Mouse (Mus musculus) hindbrain, embryonic 10.5 days (tissue): ENCODE results near the gene Sgms1. TPM values are rescaled to one million over a fixed set of nuclear protein-coding genes. Genes with fewer than 3 reads are reported as not detected.
"Not testable (repeated sequence)": the region's sequence is repeated elsewhere in the genome, so short reads cannot be mapped to it uniquely, and the experiment has no call there.

Source experiments
- DNase-seq: peaks from one replicate; pipeline ENCODE4 v3.0.0-alpha.2; 2017; ENCODE audit warnings: low spot score
- H3K27ac ChIP-seq: fragments of 300-500 bp; sonication (generic); 2 replicates; pipeline ENCODE4 v1.5.1; 2016; ENCODE audit warnings: mild to moderate bottlenecking, moderate library complexity
- H3K27me3 ChIP-seq: fragments of 300-500 bp; sonication (generic); 2 replicates; pipeline ENCODE4 v1.6.1; 2016; ENCODE audit warnings: mild to moderate bottlenecking; ENCODE audit not compliant: poor library complexity, insufficient read depth, severe bottlenecking
- H3K36me3 ChIP-seq: fragments of 300-500 bp; sonication (generic); 2 replicates; pipeline ENCODE4 v1.6.1; 2016; ENCODE audit warnings: mild to moderate bottlenecking, moderate library complexity
- H3K4me1 ChIP-seq: fragments of 300-500 bp; sonication (generic); replicated peaks from 2 replicates; pipeline ENCODE4 v1.6.1; 2016; ENCODE audit warnings: mild to moderate bottlenecking
- H3K4me3 ChIP-seq: fragments of 300-500 bp; sonication (generic); 2 replicates; pipeline ENCODE4 v1.5.1; 2016; ENCODE audit warnings: mild to moderate bottlenecking, moderate library complexity
- H3K9me3 ChIP-seq: fragments of 300-500 bp; sonication (generic); 2 replicates; pipeline ENCODE4 v1.6.1; 2016; ENCODE audit warnings: mild to moderate bottlenecking, moderate library complexity
- WGBS: fragments of 180-500 bp; shearing (Covaris S2); methylation state at CpG from one replicate; pipeline ENCODE4 v1.1.7; 2016; 5-methylcytosine and 5-hydroxymethylcytosine counted together
- polyA plus RNA-seq: library from polyadenylated mRNA; unstranded; fragments of >200 nt; fragmentation: Nextera tagmentation; extraction: Ambion mirVana; gene quantifications from 2 replicates; pipeline ENCODE4 v1.2.1, GENCODE M21; 2016

Sgms1 gene
- polyA plus RNA-seq, 1 experiment from 2014 or later: 14.4 TPM

DNA sequence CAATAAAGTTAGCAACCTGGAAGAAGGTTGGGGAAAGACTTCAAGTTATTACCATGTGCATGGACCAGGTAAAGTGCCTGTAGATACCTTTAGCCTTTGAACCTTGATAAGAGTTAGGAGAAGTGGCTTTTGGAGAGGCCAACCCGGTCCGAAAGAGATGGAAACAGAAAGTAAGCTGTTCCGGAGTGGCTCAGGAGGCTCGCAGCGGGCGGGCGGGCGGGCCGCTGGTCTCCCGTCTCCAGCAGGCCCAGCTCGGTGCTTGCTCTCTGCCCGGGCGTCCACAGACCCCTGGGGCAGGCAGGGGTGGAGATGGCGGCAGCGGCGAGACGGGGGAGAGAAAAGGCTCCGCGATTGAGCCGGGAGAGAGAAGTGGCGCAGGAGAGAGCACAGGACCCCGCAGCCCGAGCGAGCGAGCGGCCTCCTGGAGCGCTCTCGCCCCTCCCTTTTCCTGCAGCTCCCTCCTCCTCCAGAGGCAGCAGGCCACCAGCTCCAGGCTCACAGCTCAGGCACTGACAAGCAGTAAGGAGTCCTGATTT, 281.7 kb downstream of the Sgms1 start, which contains the start of gene Asah2:
Gene Asah2 (minus strand): TSS at position 441 of the 536 bp plus-strand sequence.
- H3K36me3 ChIP-seq: no peaks in the 10 kb centered on the region
- H3K4me1 ChIP-seq: peaks cover 11% of the 10 kb centered on the region
- peak within 1 kb of the TSS; percentile 94 for H3K27ac ChIP-seq
- H3K4me3 ChIP-seq: peak within 1 kb of the TSS; percentile 71
- DNase-seq: peak; percentile 73
- WGBS: 1% methylated on average over 28 of the region's 28 CpGs
- no peaks in the 10 kb centered on the region for H3K9me3 ChIP-seq
- peaks cover 10% of the 10 kb centered on the region for H3K27me3 ChIP-seq

DNA sequence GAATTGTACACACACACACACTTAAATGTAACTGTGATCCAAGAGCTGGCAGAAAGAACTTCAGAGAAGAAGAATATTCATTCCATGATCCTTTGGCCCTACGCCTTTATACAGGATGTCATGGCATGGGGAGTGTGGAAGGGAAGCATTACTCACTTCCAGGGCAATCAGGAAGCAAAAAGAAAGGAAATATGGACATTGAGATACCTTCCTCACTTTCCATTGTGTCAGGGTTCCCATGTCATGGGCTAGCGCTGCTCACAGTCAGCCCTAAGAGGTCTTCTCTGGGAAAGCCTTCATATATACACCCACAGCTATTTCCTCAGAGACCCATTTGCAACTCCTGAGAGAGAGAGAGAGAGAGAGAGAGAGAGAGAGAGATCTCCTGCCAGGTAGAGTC, 282.8 kb downstream of the Sgms1 start:
- Histone ChIP-seq H3K27me3 (peaks cover 10% of the 10 kb centered on the region), H3K36me3 (no peaks in the 10 kb centered on the region), H3K4me1 (peaks cover 19% of the 10 kb centered on the region), H3K4me3 (no peak overlapping the region), H3K27ac (no peak overlapping the region), H3K9me3 (no peaks in the 10 kb centered on the region)
- DNase-seq: no peak
- 94% methylated on average over 2 of the region's 2 CpGs for WGBS

DNA sequence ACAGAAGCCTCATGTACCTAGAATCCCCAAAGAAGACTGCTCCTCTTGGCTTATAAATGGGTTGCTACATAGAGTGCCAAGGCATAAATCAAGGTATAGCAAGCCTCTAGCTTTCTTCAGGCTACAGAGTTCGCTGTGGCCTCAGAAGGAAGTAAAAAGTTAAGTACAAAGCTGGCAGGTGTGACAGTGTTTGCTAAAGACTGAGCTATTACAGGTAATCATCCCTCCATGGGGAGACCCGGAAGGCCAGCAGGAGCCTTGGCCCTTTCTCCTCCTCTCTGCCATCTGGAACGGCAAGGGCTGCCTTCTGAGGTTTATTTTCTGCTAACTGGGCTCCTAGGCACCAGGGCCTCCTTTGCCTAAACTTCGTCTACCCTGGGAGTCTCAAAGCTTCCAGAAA, 285.3 kb downstream of the Sgms1 start:
- Histone ChIP-seq H3K4me1 (peaks cover 19% of the 10 kb centered on the region), H3K4me3 (no peak overlapping the region), H3K36me3 (no peaks in the 10 kb centered on the region), H3K9me3 (no peaks in the 10 kb centered on the region), H3K27me3 (peaks cover 10% of the 10 kb centered on the region), H3K27ac (no peak overlapping the region)
- WGBS: 70% methylated on average over 4 of the region's 4 CpGs
- no peak for DNase-seq

DNA sequence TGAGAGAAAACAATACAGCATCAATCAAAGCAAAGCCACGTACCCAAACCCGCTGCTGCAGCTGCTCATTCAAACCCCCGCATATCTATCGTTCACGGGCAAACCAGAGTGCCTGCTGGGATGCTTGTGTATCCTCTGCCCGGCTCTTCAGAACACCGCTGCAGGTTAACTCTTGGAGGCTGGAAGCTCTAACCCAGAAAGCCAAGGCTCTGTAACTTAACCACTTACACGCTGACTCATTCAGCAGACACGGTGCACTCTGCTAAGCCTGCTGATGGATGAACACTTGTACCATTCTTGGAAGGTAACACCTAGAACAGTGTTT, 286.6 kb downstream of the Sgms1 start:
- Histone ChIP-seq H3K9me3 (no peaks in the 10 kb centered on the region), H3K27ac (0 out of 2 replicates have a peak overlapping the region, but pooled peaks have one; percentile 50), H3K4me1 (peaks cover 17% of the 10 kb centered on the region), H3K27me3 (peaks cover 10% of the 10 kb centered on the region), H3K36me3 (no peaks in the 10 kb centered on the region), H3K4me3 (peak overlapping the region; percentile 43)
- peak; percentile 31 for DNase-seq
- WGBS: 4% methylated on average over 9 of the region's 9 CpGs

DNA sequence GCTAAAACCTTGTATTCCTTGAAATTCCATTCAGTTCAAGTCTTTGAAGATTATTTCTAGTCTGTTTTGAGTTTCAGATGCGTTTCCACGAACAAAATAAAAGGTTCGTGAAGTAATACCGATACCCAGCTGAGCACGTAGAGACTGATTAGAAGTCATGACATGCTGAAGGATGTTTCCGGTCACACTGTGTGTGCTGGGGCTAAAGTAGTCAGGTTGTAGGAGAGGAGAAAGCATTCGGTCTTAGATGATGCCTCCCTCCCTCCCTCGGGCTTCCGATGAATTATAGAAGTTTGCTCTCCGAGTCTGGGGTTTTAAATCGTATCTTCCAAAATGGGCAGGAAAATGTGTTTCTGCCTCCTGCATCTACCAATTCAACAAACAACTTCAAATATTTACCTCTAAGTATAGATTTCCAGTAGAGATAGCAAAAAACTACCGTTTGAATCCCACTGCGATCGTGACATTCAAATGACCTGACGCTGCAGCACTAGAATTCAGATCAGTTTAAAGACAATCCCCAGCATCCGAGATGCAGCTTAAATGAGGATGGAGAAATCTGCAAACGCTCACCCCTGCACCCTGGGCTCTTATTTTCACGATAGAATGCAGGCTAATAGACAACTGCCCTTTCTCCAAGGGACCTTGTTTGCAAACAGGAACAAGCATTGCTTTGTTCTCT, 287.1 kb downstream of the Sgms1 start:
- peak overlapping the region; percentile 43 for H3K4me3 ChIP-seq
- H3K9me3 ChIP-seq: no peaks in the 10 kb centered on the region
- DNase-seq: no peak
- peaks cover 13% of the 10 kb centered on the region for H3K4me1 ChIP-seq
- H3K36me3 ChIP-seq: no peaks in the 10 kb centered on the region
- peaks cover 10% of the 10 kb centered on the region for H3K27me3 ChIP-seq
- 0 out of 2 replicates have a peak overlapping the region, but pooled peaks have one; percentile 50 for H3K27ac ChIP-seq
- WGBS: 24% methylated on average over 18 of the region's 18 CpGs

DNA sequence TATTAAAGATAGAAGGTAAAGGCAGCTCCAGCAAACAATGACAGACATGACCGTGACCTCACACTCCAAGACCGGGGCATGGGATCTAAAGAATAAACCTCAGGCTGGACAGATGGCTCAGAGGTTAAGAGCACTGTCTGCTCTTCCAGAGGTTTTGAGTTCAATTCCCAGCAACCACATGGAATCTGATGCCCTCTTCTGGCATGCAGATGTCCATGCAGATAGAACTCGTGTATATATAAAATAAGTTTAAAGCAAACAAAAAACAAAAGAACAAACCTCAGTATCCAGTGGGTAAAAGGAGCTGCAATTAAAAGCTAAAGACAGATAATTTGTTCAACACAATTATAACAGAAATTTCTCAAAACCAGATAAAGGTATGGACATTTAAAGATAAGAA, 290.9 kb downstream of the Sgms1 start:
- Histone ChIP-seq H3K4me1 (peaks cover 13% of the 10 kb centered on the region), H3K27ac (no peak overlapping the region), H3K4me3 (no peak overlapping the region), H3K27me3 (no peaks in the 10 kb centered on the region), H3K36me3 (no peaks in the 10 kb centered on the region), H3K9me3 (no peaks in the 10 kb centered on the region)
- WGBS: 80% methylated on average over 3 of the region's 3 CpGs
- DNase-seq: no peak

DNA sequence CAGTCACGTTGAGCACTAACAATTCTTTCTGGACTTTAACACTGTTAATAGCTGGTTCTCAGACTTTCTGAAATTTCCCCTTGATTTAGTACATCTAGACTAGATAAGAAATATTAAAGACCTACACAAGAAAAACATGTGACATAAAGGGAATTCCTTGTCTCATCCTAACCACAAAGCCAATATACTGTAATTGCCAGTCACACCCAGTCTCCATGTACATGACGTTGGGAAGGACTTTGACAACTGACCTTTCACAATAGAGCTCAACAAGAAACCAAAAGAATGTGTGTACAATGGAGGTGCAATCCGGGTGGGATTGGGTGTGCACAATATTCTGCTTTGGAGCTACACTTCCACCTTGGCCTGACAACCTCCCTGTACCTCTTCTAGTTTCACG, 297.2 kb downstream of the Sgms1 start:
- no peak overlapping the region for H3K4me3 ChIP-seq
- no peak for DNase-seq
- WGBS: 81% methylated on average over 4 of the region's 4 CpGs
- H3K36me3 ChIP-seq: no peaks in the 10 kb centered on the region
- H3K27me3 ChIP-seq: no peaks in the 10 kb centered on the region
- no peaks in the 10 kb centered on the region for H3K9me3 ChIP-seq
- H3K27ac ChIP-seq: no peak overlapping the region
- no peaks in the 10 kb centered on the region for H3K4me1 ChIP-seq

DNA sequence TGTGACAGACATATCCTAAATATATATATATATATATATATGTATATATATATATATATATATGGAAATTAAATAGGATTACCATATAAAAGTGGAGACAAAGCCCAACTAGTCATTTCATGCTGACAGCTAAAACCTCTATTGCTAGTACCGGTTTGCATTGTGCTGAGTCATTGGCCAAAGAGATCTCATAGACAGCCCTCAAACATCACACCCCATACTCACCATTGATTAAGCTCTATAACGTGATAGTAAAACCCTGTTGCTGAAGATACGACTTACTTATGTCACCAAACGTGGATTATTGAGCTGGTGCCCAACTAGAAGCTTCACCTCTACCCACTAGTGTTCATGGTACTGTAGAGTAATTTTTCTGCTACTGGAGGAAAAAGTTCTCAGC, 298.7 kb downstream of the Sgms1 start:
- DNase-seq: no peak
- no peaks in the 10 kb centered on the region for H3K9me3 ChIP-seq
- H3K4me3 ChIP-seq: no peak overlapping the region
- WGBS: 85% methylated on average over 4 of the region's 4 CpGs
- H3K27me3 ChIP-seq: no peaks in the 10 kb centered on the region
- no peaks in the 10 kb centered on the region for H3K36me3 ChIP-seq
- H3K4me1 ChIP-seq: no peaks in the 10 kb centered on the region
- no peak overlapping the region for H3K27ac ChIP-seq

DNA sequence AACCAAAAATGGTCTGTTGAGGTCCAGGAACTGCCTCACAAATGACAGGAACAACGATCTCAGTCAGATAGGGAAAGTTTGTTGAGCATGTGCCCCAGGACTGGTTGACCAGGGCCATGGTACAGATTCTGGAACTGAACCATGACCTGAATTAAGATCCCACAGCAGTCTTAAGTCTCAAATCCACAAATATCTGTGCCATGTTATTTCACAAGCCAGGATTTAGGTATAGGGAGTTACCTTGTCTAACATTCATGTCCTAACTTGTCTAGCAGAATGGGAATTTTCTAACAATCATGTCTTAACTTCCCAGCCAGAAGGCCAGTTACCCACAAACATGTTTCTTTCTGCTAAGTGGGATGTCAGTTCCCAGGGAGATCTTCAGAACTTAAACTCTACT, 300.9 kb downstream of the Sgms1 start:
- no peak overlapping the region for H3K27ac ChIP-seq
- H3K9me3 ChIP-seq: no peaks in the 10 kb centered on the region
- H3K4me3 ChIP-seq: no peak overlapping the region
- H3K36me3 ChIP-seq: no peaks in the 10 kb centered on the region
- DNase-seq: no peak
- WGBS: 95% methylated on average over 1 of the region's 1 CpGs
- H3K4me1 ChIP-seq: no peaks in the 10 kb centered on the region
- no peaks in the 10 kb centered on the region for H3K27me3 ChIP-seq

DNA sequence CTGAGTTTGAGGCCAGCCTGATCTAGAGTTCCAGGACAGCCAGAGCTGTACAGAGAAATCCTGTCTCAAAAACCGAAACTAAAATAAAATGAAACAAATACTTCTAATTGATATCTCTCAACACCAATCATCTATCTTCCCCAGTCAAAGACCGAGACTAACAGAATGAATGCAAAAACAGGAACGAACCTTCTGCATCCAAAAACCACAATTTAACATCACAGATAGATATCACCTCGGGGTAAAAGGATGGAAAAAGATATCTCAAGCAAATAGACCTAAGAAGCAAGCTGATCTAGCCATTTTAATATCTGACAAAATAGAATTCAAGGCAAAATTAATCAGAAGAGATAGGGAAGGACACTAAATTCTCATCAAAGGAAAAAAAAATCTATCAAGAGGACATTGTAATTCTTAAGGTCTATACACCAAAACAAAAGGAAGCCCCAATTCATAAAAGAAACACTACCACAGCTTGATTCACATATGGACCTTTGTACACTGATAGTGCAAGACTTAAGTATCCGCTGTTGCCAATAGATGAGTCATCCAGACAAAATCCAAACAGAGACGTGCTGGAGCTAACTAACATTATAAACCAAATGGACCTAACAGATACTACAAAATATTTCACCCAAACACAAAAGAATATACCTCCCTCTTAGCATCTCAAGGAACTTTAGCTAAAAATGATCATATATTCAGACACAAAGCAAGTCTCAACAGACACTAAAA, 301.6 kb downstream of the Sgms1 start:
- no peaks in the 10 kb centered on the region for H3K9me3 ChIP-seq
- no peaks in the 10 kb centered on the region for H3K36me3 ChIP-seq
- no peaks in the 10 kb centered on the region for H3K27me3 ChIP-seq
- H3K4me3 ChIP-seq: no peak overlapping the region
- 91% methylated on average over 6 of the region's 6 CpGs for WGBS
- H3K4me1 ChIP-seq: no peaks in the 10 kb centered on the region
- DNase-seq: no peak
- no peak overlapping the region for H3K27ac ChIP-seq

DNA sequence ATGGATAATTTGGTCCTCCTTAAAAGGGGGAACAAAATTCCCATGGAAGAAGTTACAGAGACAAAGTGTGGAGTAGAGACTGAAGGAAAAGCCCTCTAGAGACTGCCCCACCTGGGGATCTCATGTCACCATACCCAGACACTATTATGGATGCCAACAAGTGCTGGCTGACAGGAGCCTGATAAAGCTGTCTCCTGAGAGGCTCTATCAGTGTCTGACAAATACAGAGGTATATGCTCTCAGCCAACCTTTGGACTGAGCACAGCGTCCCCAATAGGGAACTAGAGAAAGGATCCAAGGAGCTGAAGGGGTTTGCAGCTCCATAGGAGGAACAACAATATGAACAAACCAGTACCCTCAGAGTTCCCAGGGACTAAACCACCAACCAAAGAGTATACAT, 304.7 kb downstream of the Sgms1 start:
- not testable (repeated sequence) for H3K27ac ChIP-seq, H3K27me3 ChIP-seq, DNase-seq, H3K36me3 ChIP-seq, H3K9me3 ChIP-seq, H3K4me1 ChIP-seq, H3K4me3 ChIP-seq
- 84% methylated on average over 1 of the region's 1 CpGs for WGBS
